Mouse (Mus musculus): ENCODE data around the gene Eno1.

GRCm38 (mm10) chr4:150280459-150280858 is 43.9 kb downstream of the Eno1 start:
- no peak for TF ChIP-seq EP300 (IDR thresholded peaks at IDR 0.05; ENCODE audit: low read depth)
- TF ChIP-seq CTCF (IDR thresholded peaks at IDR 0.05; ENCODE audit: low read depth) = no peak

Data from liver, embryonic 14.5 days (tissue).